Mouse (Mus musculus) right cerebral cortex, postnatal 36 days (tissue): Measurements from ENCODE around the gene Zfp36l1.
A peak's percentile ranks its signal among the peaks of the same experiment; 100 is the strongest.

Experiments used
- DNase-seq, 2 experiments: peaks; one replicate each; pipeline ENCODE4 v3.0.0; 2022; ENCODE audit warnings: low spot score in 2 of 2, mixed read lengths in 1 of 2

Zfp36l1 gene

GRCm38 (mm10) chr12:80070534-80071287, 42.1 kb downstream of the Zfp36l1 start:
- no peak for DNase-seq

- no peak for DNase-seq
Observed at GRCm38 (mm10) chr12:80069040-80069439, 43.8 kb downstream of the Zfp36l1 start.

GRCm38 (mm10) chr12:80068016-80068415, 44.8 kb downstream of the Zfp36l1 start:
- DNase-seq = no peak

- DNase-seq = no peak
Observed at GRCm38 (mm10) chr12:80065049-80065448, 47.8 kb downstream of the Zfp36l1 start.

- DNase-seq = no peak
Observed at GRCm38 (mm10) chr12:80064306-80064705, 48.5 kb downstream of the Zfp36l1 start.

- no peak for DNase-seq
Observed at GRCm38 (mm10) chr12:80063402-80064150, 49.2 kb downstream of the Zfp36l1 start.

GRCm38 (mm10) chr12:80062410-80063401, 50.1 kb downstream of the Zfp36l1 start:
- peak; percentile 23 to 26 for DNase-seq

- DNase-seq = no peak
Observed at GRCm38 (mm10) chr12:80061810-80062209, 51.0 kb downstream of the Zfp36l1 start.

GRCm38 (mm10) chr12:80060809-80061208, 52.0 kb downstream of the Zfp36l1 start:
- no peak for DNase-seq

- DNase-seq = no peak
Observed at GRCm38 (mm10) chr12:80060338-80060737, 52.5 kb downstream of the Zfp36l1 start.

GRCm38 (mm10) chr12:80059773-80060328, 53.0 kb downstream of the Zfp36l1 start:
- no peak for DNase-seq
